Mouse (Mus musculus): Measurements from ENCODE around the gene Zic5. TPM values are rescaled to one million over a fixed set of nuclear protein-coding genes. Genes with fewer than 3 reads are reported as not detected.

Zic5 gene
- polyA plus RNA-seq, 1 experiment = not detected

DNA sequence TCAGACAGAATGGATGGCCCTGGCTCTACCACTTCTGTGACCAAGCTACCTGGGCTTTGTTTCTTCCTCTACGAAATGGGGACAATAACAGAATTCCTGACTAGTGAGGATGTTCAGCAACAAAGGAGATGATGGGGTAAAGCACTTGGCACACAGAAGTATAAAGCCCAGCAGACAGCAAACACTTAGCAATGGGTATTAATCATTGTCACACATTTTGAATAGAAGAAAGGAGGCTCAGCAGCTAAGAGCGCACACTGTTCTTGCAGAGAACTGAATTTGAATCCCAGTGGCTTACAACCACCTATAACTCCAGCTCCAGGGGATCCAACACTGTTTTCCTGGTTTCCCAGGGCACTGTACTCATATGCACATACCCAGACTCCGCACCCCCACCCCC is 37.8 kb downstream of the Zic5 start:
- Histone ChIP-seq H3K4me1 (ENCODE audit: control insufficient read depth, insufficient read depth, low read length) (no peaks in the 10 kb centered on the region), H3K4me3 (ENCODE audit: insufficient read depth, low read depth, low read length) (no peak overlapping the region), H3K27ac (ENCODE audit: insufficient read depth, low read depth, low read length) (no peak overlapping the region)
- no peak for TF ChIP-seq CTCF (IDR thresholded peaks at IDR 0.05; ENCODE audit: insufficient read depth, low read depth, low read length)
- TF ChIP-seq POLR2A (IDR thresholded peaks at IDR 0.05; ENCODE audit: insufficient read depth, low read depth, low read length) = no peak
- 87% methylated on average over 3 of the region's 3 CpGs for WGBS

DNA sequence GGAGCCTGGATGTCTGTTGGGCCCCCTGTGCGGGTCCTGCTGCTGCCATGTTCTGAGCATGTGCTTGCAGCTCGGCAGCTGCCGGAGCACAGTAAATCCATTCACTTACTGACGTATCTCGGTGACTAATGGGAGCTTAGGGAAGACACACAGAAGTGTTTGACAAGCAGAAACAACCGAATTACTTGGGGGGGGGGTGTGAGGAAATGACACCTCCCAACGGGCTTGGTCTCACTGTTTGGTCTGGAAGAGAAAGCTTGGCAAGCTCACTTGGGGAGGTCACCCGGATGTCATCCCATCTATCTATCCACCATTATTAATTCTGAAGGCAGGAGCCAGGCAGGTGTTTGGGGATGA is 38.3 kb downstream of the Zic5 start:
- TF ChIP-seq CTCF (IDR thresholded peaks at IDR 0.05; ENCODE audit: insufficient read depth, low read depth, low read length) (no peak), POLR2A (IDR thresholded peaks at IDR 0.05; ENCODE audit: insufficient read depth, low read depth, low read length) (no peak)
- H3K27ac ChIP-seq (ENCODE audit: insufficient read depth, low read depth, low read length) = no peak overlapping the region
- no peak overlapping the region for H3K4me3 ChIP-seq (ENCODE audit: insufficient read depth, low read depth, low read length)
- no peaks in the 10 kb centered on the region for H3K4me1 ChIP-seq (ENCODE audit: control insufficient read depth, insufficient read depth, low read length)
- WGBS = 71% methylated on average over 8 of the region's 8 CpGs

DNA sequence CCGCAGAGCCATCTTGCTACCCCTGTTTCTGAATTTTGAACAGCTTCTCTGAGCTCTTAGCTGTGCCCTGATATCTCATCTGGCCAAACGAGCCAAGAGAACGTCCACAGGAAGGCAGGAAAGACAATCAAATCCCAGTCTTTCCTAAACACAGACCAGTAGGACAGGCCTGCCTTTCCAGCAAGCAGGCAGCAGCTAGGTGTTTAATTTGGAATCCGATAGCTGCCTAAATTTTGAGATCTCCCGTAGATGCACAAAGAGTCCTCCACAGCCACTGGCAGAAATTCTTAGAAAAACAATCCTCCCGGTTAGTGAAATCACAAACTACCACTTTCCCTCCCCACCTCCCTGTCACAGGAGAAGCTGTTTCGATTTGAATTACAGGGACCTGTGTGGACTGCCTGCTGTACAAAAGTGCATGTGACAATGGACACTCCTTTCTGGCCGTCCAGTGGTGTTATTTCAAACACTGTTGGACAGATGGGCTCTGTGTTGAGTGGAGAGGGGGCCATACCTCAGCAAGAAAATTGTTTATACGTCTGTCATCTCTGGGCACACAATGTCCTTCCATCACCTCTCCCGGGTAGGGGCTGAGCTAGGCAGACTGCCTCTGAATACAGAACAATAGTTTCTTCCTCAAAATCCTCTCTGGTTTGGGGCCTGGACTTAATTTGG is 38.8 kb downstream of the Zic5 start:
- 78% methylated on average over 10 of the region's 10 CpGs for WGBS
- H3K4me1 ChIP-seq (ENCODE audit: control insufficient read depth, insufficient read depth, low read length) = no peaks in the 10 kb centered on the region
- no peak overlapping the region for H3K27ac ChIP-seq (ENCODE audit: insufficient read depth, low read depth, low read length)
- no peak overlapping the region for H3K4me3 ChIP-seq (ENCODE audit: insufficient read depth, low read depth, low read length)
- TF ChIP-seq POLR2A (IDR thresholded peaks at IDR 0.05; ENCODE audit: insufficient read depth, low read depth, low read length) = no peak
- no peak for TF ChIP-seq CTCF (IDR thresholded peaks at IDR 0.05; ENCODE audit: insufficient read depth, low read depth, low read length)

DNA sequence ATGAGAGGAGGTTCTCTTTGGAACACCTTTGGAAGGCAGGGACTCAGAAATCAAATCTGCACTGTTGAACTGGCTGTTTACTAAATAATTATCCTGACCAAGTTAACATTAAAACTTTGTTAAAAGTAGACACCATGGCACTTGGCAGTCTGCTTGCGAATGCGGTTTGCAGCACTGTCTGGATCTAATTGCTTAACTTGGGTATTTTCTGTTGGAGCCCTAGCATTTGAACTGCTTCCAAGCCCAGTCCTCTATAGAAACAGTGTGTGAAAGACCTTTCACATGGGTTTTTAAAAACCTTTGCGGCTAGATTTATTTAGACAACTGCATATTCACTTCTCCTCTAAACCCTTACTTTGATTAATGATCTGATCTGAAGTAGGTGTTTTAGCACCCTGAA is 41.0 kb downstream of the Zic5 start:
- Histone ChIP-seq H3K27ac (ENCODE audit: insufficient read depth, low read depth, low read length) (no peak overlapping the region), H3K4me3 (ENCODE audit: insufficient read depth, low read depth, low read length) (no peak overlapping the region), H3K4me1 (ENCODE audit: control insufficient read depth, insufficient read depth, low read length) (no peaks in the 10 kb centered on the region)
- WGBS = 58% methylated on average over 3 of the region's 3 CpGs
- TF ChIP-seq POLR2A (IDR thresholded peaks at IDR 0.05; ENCODE audit: insufficient read depth, low read depth, low read length) (no peak), CTCF (IDR thresholded peaks at IDR 0.05; ENCODE audit: insufficient read depth, low read depth, low read length) (no peak)

DNA sequence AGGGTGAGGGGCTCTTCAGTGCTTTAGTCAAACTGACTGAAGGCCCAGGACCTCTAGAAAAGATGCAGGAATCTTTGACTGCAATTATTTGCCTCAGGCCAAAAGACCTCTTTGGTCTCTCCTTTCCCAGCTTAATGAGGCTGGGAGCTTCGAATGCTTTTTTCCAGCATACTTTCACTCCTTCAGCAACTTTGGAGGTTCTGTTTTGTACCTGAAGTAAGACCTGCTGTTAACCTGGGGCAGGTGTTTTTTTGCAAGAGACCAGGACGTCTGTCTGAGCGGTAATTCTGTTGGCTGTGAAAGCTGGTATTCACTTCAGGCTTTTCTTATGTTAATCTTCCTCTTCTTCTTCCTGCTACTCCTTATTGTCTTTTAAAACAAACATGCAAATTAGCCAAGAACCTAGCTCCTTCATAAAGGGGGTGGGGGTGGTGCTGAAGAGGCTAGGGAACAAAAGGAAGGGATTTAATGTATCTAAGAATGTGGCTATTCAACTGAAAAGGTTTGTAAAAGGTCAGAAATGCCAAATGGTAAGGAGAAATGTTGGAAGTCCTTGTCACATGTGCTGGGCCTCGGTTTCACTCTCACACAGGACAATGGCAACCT is 49.2 kb downstream of the Zic5 start:
- Histone ChIP-seq H3K4me1 (ENCODE audit: control insufficient read depth, insufficient read depth, low read length) (no peaks in the 10 kb centered on the region), H3K27ac (ENCODE audit: insufficient read depth, low read depth, low read length) (no peak overlapping the region), H3K4me3 (ENCODE audit: insufficient read depth, low read depth, low read length) (no peak overlapping the region)
- WGBS = 53% methylated on average over 4 of the region's 4 CpGs
- no peak for TF ChIP-seq CTCF (IDR thresholded peaks at IDR 0.05; ENCODE audit: insufficient read depth, low read depth, low read length)
- TF ChIP-seq POLR2A (IDR thresholded peaks at IDR 0.05; ENCODE audit: insufficient read depth, low read depth, low read length) = no peak

DNA sequence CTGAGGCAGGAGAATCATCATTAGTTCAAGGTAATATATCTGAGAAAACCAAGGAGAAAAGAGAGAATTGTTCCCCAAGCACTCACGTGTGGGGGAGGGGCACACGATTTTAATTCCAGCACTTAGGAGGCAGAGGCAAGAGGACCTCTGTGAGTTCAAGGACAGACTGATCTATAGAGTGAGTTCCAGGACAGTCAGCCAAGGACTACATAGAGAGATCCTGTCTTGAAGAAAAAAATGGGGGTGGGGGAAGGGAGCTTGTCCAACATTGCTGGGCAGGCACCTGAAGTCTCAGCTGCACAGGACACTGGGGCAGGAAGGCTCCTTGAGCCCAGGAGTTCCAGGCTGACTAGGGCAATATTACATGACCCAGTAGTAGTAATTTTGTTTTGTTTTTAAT is 50.7 kb downstream of the Zic5 start:
- WGBS = 96% methylated on average over 2 of the region's 2 CpGs
- Histone ChIP-seq H3K4me3 (ENCODE audit: insufficient read depth, low read depth, low read length) (no peak overlapping the region), H3K27ac (ENCODE audit: insufficient read depth, low read depth, low read length) (no peak overlapping the region), H3K4me1 (ENCODE audit: control insufficient read depth, insufficient read depth, low read length) (no peaks in the 10 kb centered on the region)
- TF ChIP-seq POLR2A (IDR thresholded peaks at IDR 0.05; ENCODE audit: insufficient read depth, low read depth, low read length) = no peak
- no peak for TF ChIP-seq CTCF (IDR thresholded peaks at IDR 0.05; ENCODE audit: insufficient read depth, low read depth, low read length)

DNA sequence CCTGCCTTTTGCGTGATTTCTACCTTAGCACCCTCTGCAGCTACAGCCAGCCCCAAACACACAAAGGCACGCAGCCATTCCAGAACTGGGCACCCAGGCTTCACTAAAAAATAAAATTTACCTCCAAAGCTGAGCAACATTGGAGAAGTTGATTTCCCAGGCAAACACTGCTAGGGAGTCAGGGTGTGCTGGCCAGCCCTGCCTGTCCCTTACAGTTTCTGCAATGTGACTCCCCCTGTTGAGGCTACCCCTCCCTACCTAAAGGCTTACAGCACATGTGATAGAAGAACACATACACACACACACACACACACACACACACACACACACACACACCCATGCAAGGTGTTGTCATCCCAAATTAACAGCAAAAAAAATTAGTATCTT is 51.9 kb downstream of the Zic5 start:
- 91% methylated on average over 2 of the region's 2 CpGs for WGBS
- H3K27ac ChIP-seq (ENCODE audit: insufficient read depth, low read depth, low read length) = no peak overlapping the region
- H3K4me1 ChIP-seq (ENCODE audit: control insufficient read depth, insufficient read depth, low read length) = no peaks in the 10 kb centered on the region
- TF ChIP-seq POLR2A (IDR thresholded peaks at IDR 0.05; ENCODE audit: insufficient read depth, low read depth, low read length) = no peak
- no peak for TF ChIP-seq CTCF (IDR thresholded peaks at IDR 0.05; ENCODE audit: insufficient read depth, low read depth, low read length)
- H3K4me3 ChIP-seq (ENCODE audit: insufficient read depth, low read depth, low read length) = no peak overlapping the region

DNA sequence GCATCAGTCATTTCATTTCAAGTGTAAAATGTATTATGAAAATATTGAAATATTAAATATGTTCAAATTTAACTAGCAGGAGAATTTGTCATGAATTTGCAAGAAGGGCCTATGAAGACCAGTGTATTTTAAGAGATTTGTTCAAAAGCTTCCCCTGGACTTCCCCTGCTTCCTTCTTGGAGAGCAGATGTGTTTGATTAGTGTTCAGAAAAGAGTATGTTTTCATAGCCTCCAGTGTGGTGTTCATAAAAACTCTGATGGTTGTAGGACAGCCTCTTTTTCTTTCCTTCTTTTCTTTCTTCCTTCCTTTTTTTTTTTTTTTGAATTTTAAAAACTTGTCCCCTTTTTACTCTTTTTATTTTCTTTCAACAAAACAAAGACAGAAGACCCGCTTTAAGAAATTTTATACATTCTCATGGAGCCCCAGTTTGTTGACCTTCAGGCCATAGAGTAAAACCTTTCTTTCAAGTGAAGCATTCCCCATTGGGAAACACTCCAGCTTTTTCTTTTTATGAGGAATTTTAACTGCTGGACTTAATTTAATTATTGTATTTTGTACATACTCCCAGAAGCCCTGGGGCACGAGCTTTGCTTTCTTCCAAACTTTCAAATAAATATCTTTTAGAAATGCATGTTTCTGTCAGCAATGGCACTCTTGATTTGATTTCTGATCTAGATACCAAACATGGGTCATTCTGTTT is 52.5 kb downstream of the Zic5 start:
- no peaks in the 10 kb centered on the region for H3K4me1 ChIP-seq (ENCODE audit: control insufficient read depth, insufficient read depth, low read length)
- WGBS = 86% methylated on average over 2 of the region's 2 CpGs
- TF ChIP-seq CTCF (IDR thresholded peaks at IDR 0.05; ENCODE audit: insufficient read depth, low read depth, low read length) = no peak
- TF ChIP-seq POLR2A (IDR thresholded peaks at IDR 0.05; ENCODE audit: insufficient read depth, low read depth, low read length) = no peak
- H3K4me3 ChIP-seq (ENCODE audit: insufficient read depth, low read depth, low read length) = no peak overlapping the region
- H3K27ac ChIP-seq (ENCODE audit: insufficient read depth, low read depth, low read length) = no peak overlapping the region

Other genes with a start within 250 kb of the Zic5 start
- gene Gm5089, start 14.6 kb downstream of the Zic5 start, polyA plus RNA-seq (2012; ENCODE audit: insufficient read depth, insufficient read length, low replicate concordance, missing spikeins) = not detected in 2 replicates
- gene Zic2, start 9.8 kb upstream of the Zic5 start, polyA plus RNA-seq (2012; ENCODE audit: insufficient read depth, insufficient read length, low replicate concordance, missing spikeins) = not detected in 2 replicates
- not detected in 2 replicates for gene Gm10837, start 24.9 kb upstream of the Zic5 start, polyA plus RNA-seq (2012; ENCODE audit: insufficient read depth, insufficient read length, low replicate concordance, missing spikeins)
- not detected in 2 replicates for gene Pcca, start 68.6 kb upstream of the Zic5 start, polyA plus RNA-seq (2012; ENCODE audit: insufficient read depth, insufficient read length, low replicate concordance, missing spikeins)

Data from olfactory bulb, adult 2 months (tissue).